Mouse (Mus musculus): ENCODE measurements at regions not wholly inside any gene's neighbourhood (a gene's known extent, or its start where the extent isn't known, plus 50 kb on each side); places are given as distances from the start of the nearest gene placed in this dataset.
"Not testable (repeated sequence)": the region's sequence is repeated elsewhere in the genome, so short reads cannot be mapped to it uniquely, and the experiment has no call there.

GRCm38 (mm10) chr16:3334355-3334754, 256.5 kb upstream of the Olfr161 start:
- not testable (repeated sequence) for DNase-seq (ENCODE audit: low spot score in 2 of 2)

- not testable (repeated sequence) for DNase-seq (ENCODE audit: low spot score in 2 of 2)
These were observed 247.5 kb upstream of the Olfr161 start for GRCm38 (mm10) chr16:3343372-3343771.

- DNase-seq (ENCODE audit: low spot score in 2 of 2), result not testable (repeated sequence)
These were observed 246.0 kb upstream of the Olfr161 start for GRCm38 (mm10) chr16:3344725-3345380.

- not testable (repeated sequence) for DNase-seq (ENCODE audit: low spot score in 2 of 2)
These were observed 241.5 kb upstream of the Olfr161 start for GRCm38 (mm10) chr16:3349382-3349781.

GRCm38 (mm10) chr16:3349850-3350547, 240.8 kb upstream of the Olfr161 start:
- not testable (repeated sequence) for DNase-seq (ENCODE audit: low spot score in 2 of 2)

- DNase-seq (ENCODE audit: low spot score in 2 of 2), result not testable (repeated sequence)
These were observed 240.0 kb upstream of the Olfr161 start for GRCm38 (mm10) chr16:3350668-3351507.

- DNase-seq (ENCODE audit: low spot score in 2 of 2), result peak in 1 of 2 experiments; percentile 6
These were observed 239.3 kb upstream of the Olfr161 start for GRCm38 (mm10) chr16:3351508-3352046.

Measured in layer of hippocampus, adult 8-10 months (tissue).